ENCODE assay signal across 20 mouse cellular contexts in genomic region chr12:82223126-82223815, GRCm38 (mm10). TPM values are rescaled to one million over a fixed set of nuclear protein-coding genes. Genes with fewer than 3 reads are reported as not detected.
DNase-seq lines count a peak whose midpoint lies in the region; ATAC-seq and TF ChIP-seq lines count a peak whose summit lies in the region.
"Had no signal": no experiment of that assay in that cellular context is flagged by ENCODE, and none has a peak within 500 bp of the region (broad histone marks: within the 10 kb centered on the region; RNA-seq: fewer than 3 reads in every experiment).

No protein-coding gene starts in this region.

- peak overlapping the region; percentile 29 for H3K4me2 ChIP-seq in liver, embryonic 14.5 days (ENCODE audit: low read depth)
- H3K4me2 ChIP-seq in intestine, embryonic 15.5 days (replicated peaks), result no peak overlapping the region
- H3K4me2 ChIP-seq: embryonic facial prominence, embryonic 13.5 days; hindbrain, embryonic 14.5 days; lung, embryonic 14.5 days; neural tube, embryonic 12.5 days had no signal

- no peak for TF ChIP-seq EP300 in liver, embryonic 14.5 days (IDR thresholded peaks at IDR 0.05; ENCODE audit: low read depth)

- H3K36me3 ChIP-seq in liver, embryonic 14.5 days (replicated peaks; ENCODE audit: control insufficient read depth, insufficient read depth, low read depth), result no peaks in the 10 kb centered on the region
- no peaks in the 10 kb centered on the region for H3K36me3 ChIP-seq in intestine, embryonic 15.5 days
- no peaks in the 10 kb centered on the region for H3K36me3 ChIP-seq in thymus, adult 2 months (ENCODE audit: control insufficient read depth, insufficient read depth, low read length)
- H3K36me3 ChIP-seq: embryonic facial prominence, embryonic 13.5 days; forebrain, embryonic 10.5 days; neural tube, embryonic 12.5 days had no signal

- no peak for TF ChIP-seq CTCF in layer of hippocampus, adult 2 months (conservative IDR thresholded peaks at IDR 0.05)
- no peak for TF ChIP-seq CTCF in liver, embryonic 14.5 days (IDR thresholded peaks at IDR 0.05; ENCODE audit: low read depth)
- no peak for TF ChIP-seq CTCF in thymus, adult 2 months (IDR thresholded peaks at IDR 0.05; ENCODE audit: borderline replicate concordance, control insufficient read depth, extremely low read depth, insufficient read depth, low read length, poor library complexity)

- peaks cover 5 to 39% of the 10 kb centered on the region in 2 experiments; a peak in 3 of 4 replicates for H3K4me1 ChIP-seq in liver, embryonic 14.5 days (replicated peaks; ENCODE audit: control insufficient read depth in 2 of 2, insufficient read depth in 2 of 2, low read length in 1 of 2)
- H3K4me1 ChIP-seq in intestine, embryonic 15.5 days (replicated peaks), result peaks cover 7% of the 10 kb centered on the region
- peaks cover 14% of the 10 kb centered on the region for H3K4me1 ChIP-seq in thymus, adult 2 months (replicated peaks; ENCODE audit: control insufficient read depth, insufficient read depth, low read length)

- no peak overlapping the region for H3K9ac ChIP-seq in liver, embryonic 14.5 days (replicated peaks)
- no peak overlapping the region for H3K9ac ChIP-seq in intestine, embryonic 15.5 days
- H3K9ac ChIP-seq: embryonic facial prominence, embryonic 13.5 days; hindbrain, embryonic 14.5 days; lung, embryonic 14.5 days; neural tube, embryonic 12.5 days had no signal

- H3K27ac ChIP-seq in layer of hippocampus, adult 2 months, result peak overlapping the region; percentile 5; the same call in 1 of the 2 replicates
- no peak overlapping the region for H3K27ac ChIP-seq in liver, embryonic 14.5 days
- no peak overlapping the region for H3K27ac ChIP-seq in intestine, embryonic 15.5 days
- no peak overlapping the region for H3K27ac ChIP-seq in thymus, adult 2 months (ENCODE audit: control insufficient read depth, insufficient read depth, low read length)
- H3K27ac ChIP-seq: embryonic facial prominence, embryonic 13.5 days; forebrain, embryonic 10.5 days; hindbrain, embryonic 14.5 days; neural tube, embryonic 12.5 days had no signal

- DNase-seq in layer of hippocampus, adult 2 months (ENCODE audit: low spot score in 2 of 2), result no peak
- DNase-seq in layer of hippocampus, adult 11-12 months (ENCODE audit: low spot score), result no peak
- no peak for DNase-seq in liver, embryonic 14.5 days (ENCODE audit: low read depth in 3 of 3, low spot score in 3 of 3)
- DNase-seq in thymus, adult 2 months, result no peak
- DNase-seq in cerebellum, postnatal 14 days, result no peak
- DNase-seq: adrenal gland, postnatal 36 days; cerebellum, adult 11 months; heart, adult 18-20 months; left cerebral cortex, postnatal 4 days; lung, embryonic 14.5 days; right cerebral cortex, postnatal 14 days; thymus, postnatal 4 days had no signal

- no peaks in the 10 kb centered on the region for H3K27me3 ChIP-seq in liver, embryonic 14.5 days (ENCODE audit: control insufficient read depth, insufficient read depth, low read length)
- H3K27me3 ChIP-seq in intestine, embryonic 15.5 days (replicated peaks), result no peaks in the 10 kb centered on the region
- no peaks in the 10 kb centered on the region for H3K27me3 ChIP-seq in thymus, adult 2 months (ENCODE audit: control insufficient read depth, insufficient read depth, low read length)
- H3K27me3 ChIP-seq: embryonic facial prominence, embryonic 13.5 days; neural tube, embryonic 12.5 days had no signal

- 24% methylated on average over 9 of the region's 9 CpGs for WGBS in liver, embryonic 14.5 days (ENCODE audit: insufficient replicate concordance)
- WGBS in intestine, embryonic 15.5 days, result 55% methylated on average over 9 of the region's 9 CpGs
- 35% methylated on average over 9 of the region's 9 CpGs for WGBS in thymus, adult 2 months

- H3K4me3 ChIP-seq in layer of hippocampus, adult 2 months, result no peak overlapping the region
- H3K4me3 ChIP-seq in liver, embryonic 14.5 days (ENCODE audit: insufficient read depth in 1 of 2, low read depth in 2 of 2, low read length in 2 of 2), result no peak overlapping the region
- H3K4me3 ChIP-seq in intestine, embryonic 15.5 days (replicated peaks), result no peak overlapping the region
- no peak overlapping the region for H3K4me3 ChIP-seq in thymus, adult 2 months (ENCODE audit: control insufficient read depth, insufficient read depth, low read length)
- H3K4me3 ChIP-seq: embryonic facial prominence, embryonic 13.5 days; forebrain, embryonic 10.5 days; neural tube, embryonic 12.5 days had no signal

- peak; percentile 28 for ATAC-seq in granulocyte monocyte progenitor cell, adult 5-6 weeks (replicated peaks; ENCODE audit: poor library complexity, severe bottlenecking)
- no peak for ATAC-seq in liver, embryonic 14.5 days (ENCODE audit: insufficient read depth)
- no peak for ATAC-seq in intestine, embryonic 15.5 days
- ATAC-seq: CD4-positive, CD25-positive, alpha-beta regulatory T cell, adult 4 months; intestine, postnatal 0 days had no signal

- H3K9me3 ChIP-seq in liver, embryonic 14.5 days (ENCODE audit: control insufficient read depth, low read length), result no peaks in the 10 kb centered on the region
- H3K9me3 ChIP-seq in intestine, embryonic 15.5 days, result no peaks in the 10 kb centered on the region
- H3K9me3 ChIP-seq: embryonic facial prominence, embryonic 13.5 days; forebrain, embryonic 10.5 days; neural tube, embryonic 12.5 days had no signal

- TF ChIP-seq POLR2A in thymus, adult 2 months (IDR thresholded peaks at IDR 0.05; ENCODE audit: control insufficient read depth, extremely low read depth, insufficient read depth, low read length, poor library complexity), result no peak

RNA-seq across cellular contexts. Expression of gene Sipa1l1, which starts 54.2 kb away (rescaled TPM):
- 100 to 1,000 TPM; 233 to 244 TPM for total RNA-seq in layer of hippocampus, adult 2 months (2021)
- total RNA-seq in granulocyte monocyte progenitor cell, adult 5-6 weeks (2014; fragmentation: Nextera tagmentation), result 37.1 and 43.1 TPM in 2 replicates
- total RNA-seq in granulocyte monocyte progenitor cell, adult 5-6 weeks (2017), result 26.6 and 30.9 TPM in 2 replicates
- 2.2 and 2.7 TPM in 2 replicates for polyA plus RNA-seq in liver, embryonic 14.5 days (2012; rRNA removed)
- polyA plus RNA-seq in liver, embryonic 14.5 days (2014; fragmentation: Nextera tagmentation; extraction: Ambion mirVana), result 2.6 TPM in 2 replicates
- polyA plus RNA-seq in intestine, embryonic 15.5 days (2015; fragmentation: Nextera tagmentation; extraction: Ambion mirVana), result 23.8 and 24.7 TPM in 2 replicates
- 43.7 and 50.0 TPM in 2 replicates for polyA plus RNA-seq in thymus, adult 2 months (2012; rRNA removed)
